Mouse (Mus musculus) embryo, embryonic 10 days (tissue): ENCODE measurements around the gene Lpcat1.

Experiments
- DNase-seq: peaks from one replicate; pipeline ENCODE4 v3.0.0-alpha.2; 2015; ENCODE audit warnings: low spot score

Gene Lpcat1

DNA sequence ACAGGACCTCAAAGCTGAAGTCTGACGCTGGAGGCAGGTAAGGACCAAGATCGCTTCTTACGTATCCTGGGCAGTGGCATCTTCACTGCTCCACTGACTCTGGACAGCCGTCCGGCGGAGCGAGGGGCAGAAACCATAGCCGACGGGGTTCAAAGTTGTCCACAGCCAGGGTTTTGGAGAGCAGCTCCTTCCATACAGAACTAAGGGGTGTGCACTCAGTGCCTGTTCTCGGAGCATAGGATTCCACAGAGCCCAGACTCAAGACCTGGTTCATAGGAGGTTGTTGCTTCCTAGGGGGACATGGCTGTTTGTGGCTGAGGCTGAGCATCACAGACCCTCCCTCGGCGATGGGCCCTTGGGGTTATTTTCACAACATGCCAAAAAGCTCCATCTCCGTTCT is 69.8 kb downstream of the Lpcat1 start:
- no peak for DNase-seq

DNA sequence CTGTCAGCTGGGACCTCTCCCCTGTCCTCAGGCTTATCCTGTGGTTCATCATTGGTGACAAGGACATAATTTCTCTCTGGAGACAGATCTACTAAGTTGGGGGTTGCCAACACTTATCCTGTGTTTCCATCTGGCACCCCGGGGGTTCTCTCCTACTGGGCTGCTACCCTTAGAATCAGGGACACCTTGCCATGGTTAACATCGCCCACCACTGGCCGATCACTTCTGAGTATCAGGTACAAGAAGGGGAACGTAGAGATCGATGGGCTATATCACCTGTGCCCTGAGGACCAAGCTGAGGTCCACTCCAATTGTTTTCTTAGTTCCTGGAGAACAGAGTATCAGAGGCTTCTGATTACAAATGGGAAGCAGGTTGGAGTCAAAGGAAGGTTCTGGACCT is 97.2 kb downstream of the Lpcat1 start:
- no peak for DNase-seq
